Mouse (Mus musculus) c-Kit-positive CD71-positive TER-119-negative erythroid progenitor cells, embryonic 14.5 days (primary cell): ENCODE data around the gene Slc22a28.
"Not testable (repeated sequence)": the region's sequence is repeated elsewhere in the genome, so short reads cannot be mapped to it uniquely, and the experiment has no call there.

Experiments used
- DNase-seq: peaks from one replicate; pipeline ENCODE4 v3.0.0-alpha.2; 2013; ENCODE audit warnings: low read depth

The Slc22a28 gene

GRCm38 (mm10) chr19:8131881-8132280 is at the start of gene Slc22a28:
Gene Slc22a28, minus strand, starts transcription at chr19:8131982.
- DNase-seq, result not testable (repeated sequence)

- DNase-seq, result no peak
These were observed 17.2 kb upstream of the Slc22a28 start for GRCm38 (mm10) chr19:8148787-8149523.

- not testable (repeated sequence) for DNase-seq
These were observed 10.9 kb upstream of the Slc22a28 start for GRCm38 (mm10) chr19:8142716-8143115.

GRCm38 (mm10) chr19:8134127-8134841 is 2.5 kb upstream of the Slc22a28 start:
- not testable (repeated sequence) for DNase-seq

GRCm38 (mm10) chr19:8019904-8020349 is 111.9 kb downstream of the Slc22a28 start:
- DNase-seq, result no peak

- DNase-seq, result not testable (repeated sequence)
These were observed 112.4 kb downstream of the Slc22a28 start for GRCm38 (mm10) chr19:8019329-8019851.

- not testable (repeated sequence) for DNase-seq
These were observed 113.2 kb downstream of the Slc22a28 start for GRCm38 (mm10) chr19:8018535-8018934.
